Mouse (Mus musculus) hindlimb bud, embryonic 11.5 days (tissue): ENCODE results near the gene Mfsd14a.

Experiments
- DNase-seq: peaks from one replicate; pipeline ENCODE4 v3.0.0-alpha.2; 2012; ENCODE audit warnings: low read depth, low spot score; ENCODE audit errors: extremely low spot score

The Mfsd14a gene

DNA sequence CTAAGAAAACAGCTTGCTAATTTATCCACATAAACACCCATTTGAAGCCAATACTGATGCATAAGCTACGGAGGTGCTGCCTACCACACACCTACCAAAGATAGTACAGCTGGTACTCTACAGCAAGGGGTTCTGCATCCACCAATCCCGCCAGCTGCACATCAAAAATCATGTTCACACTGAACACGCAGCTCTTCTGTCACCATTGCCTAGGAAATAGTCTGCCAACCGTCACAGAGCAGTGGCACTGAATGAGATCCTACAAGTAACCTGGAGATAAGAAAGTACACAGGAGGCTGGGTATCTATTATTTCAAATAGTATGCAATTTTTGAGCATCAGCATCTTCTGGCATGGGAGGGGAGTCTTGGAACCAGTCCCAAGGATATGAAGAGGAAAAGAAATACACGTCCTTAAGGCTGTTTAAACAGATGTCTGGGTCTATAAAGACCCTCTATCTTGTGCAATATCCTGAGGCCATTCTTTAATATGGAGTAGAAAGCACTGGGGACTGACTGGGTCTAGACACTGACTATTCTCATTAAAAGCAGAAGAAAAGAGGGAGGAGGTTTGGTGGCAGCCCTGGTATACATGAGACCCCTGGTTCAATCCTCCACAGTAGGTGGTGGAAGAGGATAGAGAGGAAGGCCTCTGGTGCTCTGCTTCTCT lies 9.1 kb downstream of the Mfsd14a start:
- no peak for DNase-seq

DNA sequence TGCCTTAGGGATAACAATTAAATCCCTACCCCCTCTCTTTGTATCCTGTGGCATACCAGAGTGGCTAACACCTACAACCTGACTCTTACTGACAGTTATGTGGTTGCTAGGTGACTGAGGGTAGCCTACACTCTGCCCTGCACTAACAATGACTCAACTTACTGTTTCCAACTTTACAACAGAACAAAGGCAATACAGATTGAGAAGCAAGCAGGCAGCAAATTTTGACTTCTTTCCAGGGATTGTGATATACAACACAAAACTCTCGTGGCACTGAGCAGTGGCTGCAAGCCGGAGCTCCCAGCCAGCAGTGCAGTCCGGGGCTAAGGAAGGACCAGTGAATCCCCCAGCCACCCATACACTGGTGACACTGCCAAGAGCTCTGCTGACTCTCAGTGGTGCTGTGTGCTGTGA lies 10.4 kb downstream of the Mfsd14a start:
- no peak for DNase-seq

DNA sequence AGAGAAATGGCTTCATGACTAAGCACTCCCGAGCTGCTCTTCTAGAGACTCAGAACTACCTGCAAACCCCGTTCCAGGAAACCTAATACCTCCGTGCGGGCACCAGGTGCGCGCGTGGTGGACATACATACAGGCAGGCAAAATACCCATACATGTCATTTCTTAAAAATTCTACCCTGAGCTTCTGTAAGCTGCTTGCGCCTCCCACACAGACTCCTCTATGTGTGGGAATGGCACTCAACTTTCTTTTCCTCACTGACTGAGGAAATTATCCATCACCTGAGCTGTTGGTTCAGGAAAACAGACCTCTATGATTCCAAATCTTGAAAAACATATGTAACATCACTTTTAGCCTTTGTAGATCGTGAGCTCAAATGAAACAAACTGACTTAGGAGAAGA lies 11.8 kb downstream of the Mfsd14a start:
- DNase-seq = no peak

DNA sequence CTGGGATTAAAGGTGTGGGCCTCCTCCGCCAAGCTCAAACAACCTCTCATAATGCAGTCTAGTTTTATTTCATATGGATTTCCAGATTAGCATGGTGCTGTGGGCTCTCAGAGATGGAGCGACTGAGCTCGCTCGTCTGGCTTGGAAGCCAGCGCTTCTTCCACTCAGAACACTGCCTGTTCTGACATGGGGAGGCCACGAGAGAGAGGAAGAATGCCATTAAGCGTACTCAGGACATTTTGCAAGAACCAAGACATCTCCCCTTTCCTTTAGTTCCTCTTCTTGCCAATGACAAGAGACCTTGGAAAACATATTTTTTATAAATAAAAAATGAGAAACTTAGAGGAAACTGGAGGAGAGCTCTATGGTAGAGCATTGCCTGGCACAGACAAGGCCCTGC lies 13.7 kb downstream of the Mfsd14a start:
- no peak for DNase-seq

DNA sequence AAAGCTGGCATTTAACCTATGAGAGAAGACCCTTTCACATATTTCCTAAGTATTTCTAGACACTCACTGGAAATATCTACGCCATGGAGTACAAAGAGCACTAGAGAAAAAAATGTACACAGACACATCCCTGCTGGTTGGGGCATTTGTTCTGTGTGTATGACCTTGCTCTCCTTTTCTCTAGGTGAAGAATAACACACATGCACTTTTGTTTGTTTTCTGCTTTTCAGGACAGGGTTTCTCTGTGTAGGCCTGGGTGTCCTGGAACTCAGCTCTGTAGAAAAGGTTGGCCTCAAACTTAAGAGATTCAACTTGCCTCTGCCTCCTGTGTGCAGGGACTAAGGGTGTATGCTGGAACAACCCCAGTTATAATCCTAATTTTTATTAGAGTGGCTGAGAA lies 16.1 kb downstream of the Mfsd14a start:
- DNase-seq = no peak

DNA sequence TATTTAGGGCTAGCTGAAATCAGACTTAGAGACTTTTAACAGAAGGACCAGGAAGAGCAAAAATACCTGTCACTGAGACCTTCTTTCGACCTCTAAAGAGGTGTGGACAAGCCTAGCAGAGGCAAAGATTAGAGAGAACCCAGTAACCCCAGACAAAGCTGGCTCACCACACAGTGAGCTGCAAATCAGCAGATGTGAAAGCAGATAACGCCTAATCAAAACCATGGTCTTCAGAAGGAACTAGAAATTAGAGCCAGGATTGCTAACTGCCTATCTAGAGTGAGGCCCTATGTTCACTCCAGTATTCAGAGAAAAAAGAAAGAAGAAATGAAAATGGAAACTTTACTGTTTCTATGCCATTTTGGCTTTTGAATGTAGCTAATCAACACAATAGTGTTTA lies 20.1 kb downstream of the Mfsd14a start:
- DNase-seq = no peak

DNA sequence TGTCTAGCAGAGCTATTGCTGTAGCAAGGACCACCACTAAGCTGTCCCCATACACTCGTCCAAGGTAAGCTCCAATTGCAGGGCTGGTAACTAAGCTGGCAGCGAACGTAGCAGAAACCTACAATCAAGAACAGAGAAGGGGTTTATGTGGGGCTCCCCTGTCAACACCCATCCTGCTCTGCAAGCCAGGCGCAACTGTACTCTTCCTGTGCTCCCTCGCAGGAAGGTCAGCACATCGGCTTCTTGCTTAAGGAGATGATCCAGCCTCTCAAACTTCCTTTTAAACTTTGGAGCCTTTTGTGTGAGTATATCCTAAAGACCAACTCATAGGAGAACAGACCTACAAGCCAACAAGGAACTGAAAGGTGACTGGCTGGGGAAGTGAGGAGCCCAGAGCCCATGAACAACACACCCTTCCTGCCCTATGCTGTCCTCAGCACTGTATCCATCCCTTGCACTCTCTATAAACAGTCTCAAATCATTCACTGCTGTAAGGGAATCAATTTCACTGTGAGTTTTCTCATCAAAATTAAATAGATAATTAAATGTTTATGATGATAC lies 20.6 kb downstream of the Mfsd14a start:
- DNase-seq = no peak

DNA sequence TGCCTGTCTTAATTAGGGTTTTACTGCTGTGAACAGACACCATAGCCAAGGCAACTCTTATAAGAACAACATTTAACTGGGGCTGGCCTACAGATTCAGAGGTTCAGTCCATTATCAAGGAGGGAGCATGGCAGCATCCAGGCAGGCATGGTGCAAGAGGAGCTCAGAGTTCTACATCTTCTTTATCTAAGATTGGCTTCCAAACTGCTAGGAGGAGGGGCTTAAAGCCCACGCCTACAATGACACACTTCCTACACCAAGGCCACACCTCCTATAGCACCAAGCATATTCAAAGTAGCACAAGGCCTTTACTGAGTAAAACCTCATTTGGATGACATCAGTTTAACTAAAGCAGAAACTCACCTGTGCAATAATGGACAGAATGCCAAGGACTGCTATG lies 22.5 kb downstream of the Mfsd14a start:
- no peak for DNase-seq

DNA sequence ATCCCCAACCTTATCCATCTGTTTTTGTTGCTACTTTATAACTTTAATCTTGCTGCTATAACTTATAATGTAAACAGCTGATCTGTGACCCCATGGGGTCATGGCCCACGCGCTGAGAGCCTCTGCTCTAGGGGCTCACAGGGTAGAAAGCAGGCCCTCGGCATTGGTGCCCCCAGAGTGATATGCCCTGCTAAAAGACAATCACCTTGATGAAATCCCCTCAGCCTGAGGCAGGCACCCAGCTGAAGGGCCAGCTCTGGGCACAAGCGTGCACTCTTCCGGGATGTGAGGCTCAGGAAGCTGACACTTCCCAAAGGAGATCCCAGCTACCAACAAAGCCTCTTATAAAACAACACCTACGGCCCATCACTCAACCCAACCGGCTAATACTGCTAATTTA lies 23.9 kb downstream of the Mfsd14a start:
- no peak for DNase-seq

DNA sequence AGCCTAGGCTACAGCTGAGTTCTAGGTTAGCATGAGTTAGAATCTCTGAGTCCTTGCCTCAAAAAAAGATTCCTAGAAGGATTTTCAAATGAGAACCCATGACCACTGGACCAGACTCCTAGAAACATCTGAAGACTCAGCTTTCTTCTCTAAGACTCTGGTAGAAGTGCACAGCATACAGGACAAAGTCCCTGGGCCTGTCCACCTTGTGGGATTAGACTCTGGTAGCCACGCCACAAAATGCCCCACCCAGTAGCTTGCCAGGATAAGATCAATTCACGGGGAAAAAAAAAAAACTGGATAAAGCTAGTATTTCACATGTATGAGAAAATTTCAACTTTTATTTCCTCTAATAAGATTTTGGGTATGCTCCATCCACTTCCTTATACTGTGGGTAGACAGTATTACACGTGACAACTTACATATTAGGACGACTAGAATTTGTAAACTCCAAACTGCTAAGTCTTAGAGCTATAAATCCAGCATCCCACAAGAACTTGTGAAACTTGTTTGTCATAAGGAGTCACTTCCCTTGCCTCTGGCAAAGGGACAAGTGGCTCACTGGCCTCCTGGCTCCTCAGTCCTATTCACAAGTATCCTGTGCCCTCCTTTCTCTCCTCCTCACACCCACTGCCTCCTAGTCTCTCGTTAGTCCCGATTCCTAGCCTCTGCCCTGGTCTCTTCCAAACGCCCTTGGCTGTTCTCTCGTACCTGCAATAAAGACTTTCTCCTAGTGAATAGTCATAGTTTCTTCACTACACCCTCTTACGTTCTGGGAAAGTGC lies 24.6 kb downstream of the Mfsd14a start:
- DNase-seq = no peak

DNA sequence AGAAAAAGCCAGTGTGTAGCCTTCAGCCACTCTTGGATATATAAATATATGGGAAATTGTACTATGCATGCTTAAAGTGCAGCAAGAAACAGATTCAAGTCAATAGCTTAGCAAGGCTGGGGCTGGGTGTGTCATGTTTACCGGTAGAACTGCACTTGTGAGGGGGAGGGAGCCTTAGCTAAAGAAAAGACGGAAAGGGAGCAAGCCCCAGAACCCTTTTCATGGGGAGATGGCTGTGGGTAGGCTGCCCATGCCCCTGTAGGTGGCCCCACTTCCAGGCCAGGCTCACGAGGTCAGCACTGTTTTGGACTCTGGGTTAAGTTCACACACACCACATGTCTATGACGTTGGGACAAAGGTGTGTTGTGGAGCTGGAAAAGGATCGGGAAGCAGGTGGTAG lies 26.7 kb downstream of the Mfsd14a start:
- DNase-seq = no peak

DNA sequence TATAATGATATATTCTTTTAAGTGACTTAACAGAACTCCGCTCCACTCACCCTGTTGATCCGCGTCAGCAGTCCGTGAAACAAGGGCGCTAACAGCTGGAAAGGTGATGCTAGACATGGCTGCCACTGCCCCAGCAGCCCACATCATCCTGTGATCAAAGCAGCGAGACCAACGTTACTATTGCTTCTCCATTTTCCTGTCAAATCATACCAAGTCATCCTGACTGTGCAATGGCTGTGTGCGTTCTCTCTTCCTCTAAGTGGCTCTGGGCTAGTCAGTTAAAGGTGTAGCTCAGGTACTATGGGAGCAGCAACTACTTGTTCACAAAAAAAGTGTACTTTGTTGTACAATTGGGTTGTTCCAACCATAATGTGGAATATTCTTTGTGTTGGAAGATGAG lies 27.6 kb downstream of the Mfsd14a start:
- no peak for DNase-seq

DNA sequence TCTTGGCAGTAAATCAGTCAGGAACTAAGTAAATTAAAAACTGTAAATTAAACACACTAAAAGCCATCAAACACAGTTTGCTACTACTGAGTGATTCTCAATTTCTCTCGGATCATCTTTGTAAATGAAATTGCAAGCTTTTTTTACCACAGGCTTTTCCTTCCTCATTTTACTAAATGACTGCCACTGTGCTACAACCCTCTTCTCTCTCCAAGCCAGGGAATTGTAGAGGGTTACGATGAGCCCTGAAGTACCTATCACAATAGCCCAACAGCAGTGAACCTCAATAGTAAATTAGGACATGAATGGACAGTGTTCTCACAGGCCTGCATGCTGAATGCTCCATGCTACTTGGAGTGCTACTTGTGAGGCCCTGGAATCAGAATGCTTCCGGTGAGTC lies 28.4 kb downstream of the Mfsd14a start:
- DNase-seq = no peak

DNA sequence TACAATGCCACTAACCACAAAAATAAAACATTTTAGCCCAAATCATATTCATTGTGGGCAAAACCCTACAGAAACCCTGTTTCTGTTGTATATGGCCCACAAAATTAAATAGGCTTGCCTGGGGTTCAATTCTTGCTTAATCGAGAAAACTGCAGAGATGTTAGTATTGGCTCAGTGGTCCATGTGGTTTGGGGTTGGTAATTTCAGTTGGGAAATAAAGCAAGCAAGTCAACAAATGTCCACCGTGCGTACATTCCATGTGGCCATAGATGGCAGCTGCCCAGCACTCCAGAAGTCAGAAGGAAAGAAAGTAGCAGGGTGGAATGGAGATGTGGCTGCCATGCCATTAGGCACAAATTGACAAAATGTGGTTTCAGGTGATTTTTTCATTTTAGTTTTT lies 29.5 kb downstream of the Mfsd14a start:
- DNase-seq = no peak

DNA sequence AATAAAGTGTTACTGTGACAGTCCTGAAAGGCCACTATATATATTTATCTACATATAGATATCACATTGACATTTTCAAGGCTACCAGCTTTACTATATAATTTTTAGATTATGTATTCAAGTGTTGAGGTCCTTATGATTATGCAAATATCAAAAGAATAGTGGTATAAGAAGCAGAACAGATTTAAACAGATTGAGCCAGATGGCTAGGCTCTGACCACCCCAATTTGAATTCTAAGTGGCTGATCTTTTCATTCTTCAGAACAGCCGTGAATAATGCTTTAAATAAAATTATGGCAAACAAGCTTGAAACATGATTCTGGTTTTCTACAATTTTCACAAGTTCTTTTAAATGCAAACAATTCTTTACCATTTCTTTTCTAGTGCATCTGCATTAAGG lies 31.0 kb downstream of the Mfsd14a start:
- no peak for DNase-seq

DNA sequence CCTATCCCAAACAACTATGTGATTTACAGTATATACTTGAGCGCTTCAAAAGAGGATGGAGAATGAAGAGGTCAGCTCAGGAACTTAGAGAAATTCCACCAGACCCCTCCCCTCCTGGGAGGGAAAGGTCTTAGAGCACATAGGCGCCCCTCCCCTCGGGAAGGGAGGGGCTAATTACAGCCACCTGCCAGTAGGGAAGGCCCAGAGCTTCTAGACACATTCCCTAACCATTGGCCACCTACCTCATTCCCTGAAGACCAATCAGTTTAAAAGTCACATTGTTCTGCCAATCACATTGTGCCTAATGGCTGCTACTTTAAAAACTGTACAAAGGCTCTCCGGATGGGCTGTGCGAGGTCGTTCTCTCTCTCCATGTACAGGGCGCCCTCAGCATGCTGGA lies 39.8 kb downstream of the Mfsd14a start:
- DNase-seq = no peak

DNA sequence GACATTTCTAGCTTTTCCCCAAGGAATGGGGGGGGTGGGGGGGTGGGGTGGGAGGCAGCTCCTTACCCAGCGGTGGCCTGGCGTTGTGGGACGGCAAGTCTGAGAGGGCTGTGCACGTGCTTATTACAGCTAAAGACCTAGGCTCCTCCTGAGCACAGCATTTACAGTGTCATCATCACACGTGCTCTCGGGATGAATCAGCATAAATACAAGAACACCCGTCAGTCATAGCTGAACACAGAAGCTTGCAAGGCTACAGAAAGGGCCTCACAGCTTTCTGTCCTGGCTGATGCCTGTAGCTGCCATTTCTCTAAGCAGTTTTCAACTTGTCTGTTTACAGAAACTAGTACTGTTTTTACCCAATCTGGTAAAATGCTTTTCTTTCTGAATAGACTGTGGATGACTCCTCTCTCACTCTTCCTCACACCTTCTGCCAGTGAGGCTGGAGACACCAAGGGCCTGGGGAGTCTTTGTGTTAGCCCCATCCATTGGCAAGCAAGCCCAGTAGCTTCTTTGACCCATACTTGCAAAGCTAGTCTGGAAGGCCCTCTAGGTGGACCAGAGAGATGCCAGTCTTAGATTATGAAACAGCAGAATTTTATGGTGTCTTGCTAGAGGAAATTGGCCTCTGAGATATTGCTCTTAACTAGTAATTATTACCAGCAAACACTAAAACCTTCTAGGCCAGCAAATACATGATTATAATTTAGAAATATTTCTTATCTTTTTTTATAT lies 41.7 kb downstream of the Mfsd14a start:
- DNase-seq = no peak

DNA sequence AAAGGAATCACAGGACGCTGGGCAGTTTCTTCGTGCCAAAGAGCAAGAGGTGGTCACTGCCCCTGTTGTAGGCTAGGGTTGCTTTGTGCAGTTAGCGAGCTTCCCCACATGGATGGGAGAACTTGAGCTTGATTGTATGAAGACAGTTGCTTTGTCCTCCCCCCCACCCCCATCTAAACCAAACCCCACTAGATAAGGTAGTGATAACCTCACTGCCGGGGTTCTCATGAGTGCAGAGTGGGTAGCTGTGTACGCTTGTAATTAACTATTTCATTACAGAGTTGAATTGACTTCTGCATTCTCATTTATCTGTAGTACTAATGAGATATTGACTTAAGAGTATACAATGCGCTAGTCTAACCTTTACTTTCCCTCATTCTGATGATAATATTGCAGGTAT lies 43.6 kb downstream of the Mfsd14a start:
- no peak for DNase-seq

DNA sequence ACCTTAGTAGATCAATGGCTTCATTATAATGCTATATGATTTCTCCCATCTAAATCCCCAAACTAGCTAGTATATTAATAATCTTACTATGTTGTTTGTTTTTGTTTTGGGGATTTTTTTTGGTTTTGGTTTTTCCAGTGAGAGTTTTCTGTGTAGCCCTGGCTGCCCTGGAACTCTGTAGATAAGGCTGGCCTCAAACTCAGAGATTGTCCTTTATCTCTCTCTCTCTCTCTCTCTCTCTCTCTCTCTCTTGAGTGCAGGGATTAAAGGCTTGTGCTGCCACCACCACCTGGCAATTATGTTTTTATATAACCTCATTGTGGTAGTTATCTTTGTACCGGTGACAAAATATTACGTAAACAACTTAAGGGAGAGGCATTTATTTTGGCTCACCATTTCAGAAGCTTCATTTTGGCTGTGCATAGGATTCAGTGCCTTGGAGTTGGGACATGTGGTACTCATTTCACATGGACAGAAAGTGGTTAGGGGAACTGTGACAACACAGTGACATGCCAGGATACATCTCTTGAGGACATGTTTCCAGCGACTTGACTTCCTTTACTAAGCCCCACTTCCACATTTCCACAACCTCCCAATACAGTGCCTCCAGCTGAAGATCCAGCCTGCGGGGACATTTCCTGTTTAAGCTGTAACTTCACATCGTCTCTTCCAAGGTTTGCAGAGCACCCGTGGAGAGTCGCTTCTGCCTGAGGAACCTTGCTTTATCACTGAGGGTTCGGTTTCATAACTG lies 47.0 kb downstream of the Mfsd14a start:
- DNase-seq = no peak

DNA sequence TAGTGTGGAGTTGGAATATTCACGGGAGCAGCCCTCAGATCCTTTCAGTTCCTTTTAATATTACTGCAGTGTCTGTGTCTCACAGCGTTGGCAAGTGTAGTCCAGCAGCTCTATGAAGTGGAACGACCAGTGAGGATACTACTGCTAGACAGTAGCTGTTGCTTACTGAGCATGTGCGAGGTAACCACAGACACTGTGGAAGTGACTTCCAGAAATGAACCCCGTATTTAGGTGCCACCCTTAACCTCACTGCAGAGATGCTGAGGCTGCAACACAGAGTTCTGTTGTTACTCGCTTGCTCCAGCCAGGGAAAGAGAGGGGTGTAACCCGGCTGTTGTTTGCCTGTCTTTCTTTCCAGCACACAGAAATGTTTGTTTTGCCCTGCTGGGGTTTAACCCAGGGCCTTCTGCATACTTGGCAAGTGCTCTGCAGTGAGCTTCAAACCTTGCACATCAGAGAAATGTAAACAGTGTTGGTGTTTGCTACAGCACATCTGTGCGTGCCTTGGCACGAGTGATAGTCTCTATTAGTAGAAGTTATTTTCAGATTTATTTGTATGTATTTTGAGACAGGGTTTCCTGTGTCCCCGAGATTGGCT lies 48.1 kb downstream of the Mfsd14a start, which contains the start of gene Trmt13:
Gene Trmt13 (minus strand): TSS at position 293 of the 598 bp plus-strand sequence.
- DNase-seq = no peak

DNA sequence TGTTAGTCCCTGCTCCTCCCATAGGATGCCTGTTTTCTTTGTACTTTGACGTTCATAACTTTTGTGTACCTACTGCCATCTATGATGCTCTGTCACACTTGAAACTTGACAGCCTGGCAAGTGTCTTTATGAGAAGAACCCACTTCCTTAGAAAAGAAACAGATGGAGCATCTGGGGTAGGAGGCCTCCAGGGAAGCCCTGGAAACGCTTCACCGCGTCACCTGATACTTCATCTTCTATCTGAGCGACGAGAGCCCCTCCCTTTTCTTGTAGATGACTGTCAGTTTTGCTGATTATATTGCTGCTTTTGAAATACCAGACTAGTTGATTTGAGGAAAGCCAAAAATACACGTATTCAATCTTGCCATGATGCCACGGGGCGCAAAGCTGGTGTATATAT lies 57.9 kb downstream of the Mfsd14a start:
- DNase-seq = no peak
